Mouse (Mus musculus) cortical plate, adult 2 months (tissue): ENCODE results near the gene Mecr. TPM values are rescaled to one million over a fixed set of nuclear protein-coding genes. Genes with fewer than 3 reads are reported as not detected.

Experiments
- H3K27ac ChIP-seq: fragments of 200-500 bp; 2 replicates; pipeline ENCODE4 v1.5.1; 2012; ENCODE audit warnings: low read length, control low read depth, inconsistent platforms; ENCODE audit not compliant: insufficient read depth
- H3K4me1 ChIP-seq: fragments of 200-500 bp; 2 replicates; pipeline ENCODE4 v1.6.1; 2011; ENCODE audit warnings: low read length; ENCODE audit not compliant: control insufficient read depth, insufficient read depth
- H3K4me3 ChIP-seq: fragments of 200-500 bp; 2 replicates; pipeline ENCODE4 v1.5.1; 2011; ENCODE audit warnings: mild to moderate bottlenecking, low read length, control low read depth; ENCODE audit not compliant: insufficient read depth
- CTCF ChIP-seq: fragments of 200-500 bp; IDR thresholded peaks from 2 replicates; pipeline ENCODE4 v1.5.1; 2011; ENCODE audit warnings: mild to moderate bottlenecking, control low read depth, low read length; ENCODE audit not compliant: insufficient read depth; ENCODE audit errors: extremely low read depth
- POLR2A ChIP-seq: fragments of 200-500 bp; IDR thresholded peaks from 2 replicates; pipeline ENCODE4 v1.6.1; 2011; ENCODE audit warnings: mild to moderate bottlenecking, low read length, control low read depth; ENCODE audit not compliant: insufficient read depth; ENCODE audit errors: extremely low read depth
- polyA plus RNA-seq: library from polyadenylated mRNA; depleted of rRNA; stranded (reverse); fragments of >200 nt; gene quantifications from 2 replicates; pipeline ENCODE4 v1.2.3, GENCODE M21; 2012

The Mecr gene
- polyA plus RNA-seq, 1 experiment: 45.2 TPM

DNA sequence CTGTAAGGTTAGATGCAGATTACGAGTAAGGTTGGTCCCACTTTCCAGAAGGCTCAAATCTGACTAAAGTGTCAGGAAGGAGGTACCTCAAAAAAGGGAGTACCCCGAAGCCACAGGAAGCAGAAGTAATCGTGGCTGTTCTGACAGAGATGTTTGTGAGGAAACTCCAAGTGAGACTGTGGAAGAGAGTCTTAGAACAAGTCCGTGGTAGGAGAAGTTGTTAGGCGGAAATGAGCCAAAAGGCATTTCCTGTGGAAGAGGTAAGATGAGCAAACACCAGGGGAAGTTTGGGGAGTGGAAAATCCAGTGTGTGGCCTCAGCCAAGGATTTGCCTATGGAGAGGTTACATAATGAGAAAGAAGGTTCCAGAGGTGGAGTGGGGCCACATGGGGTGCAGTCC is 11.7 kb downstream of the Mecr start:
- Histone ChIP-seq H3K4me1 (peaks cover 2% of the 10 kb centered on the region; the same call in 1 of the 2 replicates), H3K27ac (no peak overlapping the region), H3K4me3 (no peak overlapping the region)
- TF ChIP-seq POLR2A: no peak
- TF ChIP-seq CTCF: no peak

DNA sequence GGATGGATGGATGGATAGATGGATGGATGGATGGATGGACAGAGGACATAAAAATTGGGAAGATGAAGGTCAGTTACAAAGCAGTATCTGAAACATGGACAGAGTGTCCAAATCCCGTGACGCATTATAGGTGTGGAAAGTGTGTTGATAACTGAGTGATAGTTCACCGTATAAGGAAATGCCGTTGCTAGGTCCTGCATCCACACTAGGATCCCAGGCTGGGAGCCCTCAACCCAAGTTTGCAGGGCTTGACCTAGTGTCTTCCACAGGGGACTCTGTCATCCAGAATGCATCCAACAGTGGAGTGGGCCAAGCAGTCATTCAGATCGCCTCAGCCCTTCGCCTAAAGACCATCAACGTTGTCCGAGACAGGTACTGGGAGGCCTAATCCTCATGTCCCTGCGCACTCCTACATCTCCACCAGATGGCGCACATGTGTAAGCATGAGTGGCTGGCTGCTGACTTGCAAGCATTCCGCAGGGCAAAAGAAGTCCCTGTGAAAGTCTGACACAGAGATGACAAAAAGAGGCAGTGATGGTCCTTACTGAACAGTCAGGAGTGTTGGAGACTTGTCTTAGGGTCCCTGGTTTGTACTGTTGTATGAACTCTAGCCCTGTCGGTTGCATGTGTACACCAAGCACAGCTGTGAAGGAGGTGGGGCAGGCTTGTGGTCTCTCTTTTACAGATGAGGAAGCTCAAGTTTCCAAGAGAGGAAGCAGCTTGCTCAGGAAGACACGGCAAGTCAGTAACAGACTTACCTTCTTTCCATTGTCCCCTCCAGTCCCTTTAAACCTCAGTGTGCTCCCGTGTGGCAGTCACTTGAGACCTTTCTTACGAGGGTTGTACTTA is 17.4 kb downstream of the Mecr start:
- no peak overlapping the region for H3K27ac ChIP-seq
- TF ChIP-seq POLR2A: no peak
- TF ChIP-seq CTCF: peak; percentile 99
- no peaks in the 10 kb centered on the region for H3K4me1 ChIP-seq
- no peak overlapping the region for H3K4me3 ChIP-seq

DNA sequence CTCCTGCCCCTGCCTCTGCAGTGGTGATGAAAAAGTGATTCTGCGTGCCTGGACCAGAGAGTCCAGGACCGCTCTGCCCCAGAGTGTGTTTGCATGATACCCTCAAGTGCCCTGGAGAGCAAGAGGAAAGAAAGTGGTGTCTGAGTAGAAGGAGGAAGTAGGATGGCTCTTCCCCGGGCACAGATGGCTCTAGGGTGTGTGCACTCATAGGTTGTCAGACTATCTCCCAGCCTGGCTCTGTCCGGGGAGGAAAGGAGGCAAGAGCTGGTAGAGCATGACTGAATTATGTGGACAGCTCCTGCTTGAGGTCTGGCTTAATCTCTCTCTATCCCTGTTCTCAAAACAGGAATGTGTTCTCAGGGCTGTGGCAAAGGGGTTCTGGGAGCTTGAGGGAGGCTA is 18.1 kb downstream of the Mecr start:
- TF ChIP-seq POLR2A (no peak), CTCF (no peak)
- H3K4me3 ChIP-seq: no peak overlapping the region
- no peak overlapping the region for H3K27ac ChIP-seq
- H3K4me1 ChIP-seq: no peaks in the 10 kb centered on the region

DNA sequence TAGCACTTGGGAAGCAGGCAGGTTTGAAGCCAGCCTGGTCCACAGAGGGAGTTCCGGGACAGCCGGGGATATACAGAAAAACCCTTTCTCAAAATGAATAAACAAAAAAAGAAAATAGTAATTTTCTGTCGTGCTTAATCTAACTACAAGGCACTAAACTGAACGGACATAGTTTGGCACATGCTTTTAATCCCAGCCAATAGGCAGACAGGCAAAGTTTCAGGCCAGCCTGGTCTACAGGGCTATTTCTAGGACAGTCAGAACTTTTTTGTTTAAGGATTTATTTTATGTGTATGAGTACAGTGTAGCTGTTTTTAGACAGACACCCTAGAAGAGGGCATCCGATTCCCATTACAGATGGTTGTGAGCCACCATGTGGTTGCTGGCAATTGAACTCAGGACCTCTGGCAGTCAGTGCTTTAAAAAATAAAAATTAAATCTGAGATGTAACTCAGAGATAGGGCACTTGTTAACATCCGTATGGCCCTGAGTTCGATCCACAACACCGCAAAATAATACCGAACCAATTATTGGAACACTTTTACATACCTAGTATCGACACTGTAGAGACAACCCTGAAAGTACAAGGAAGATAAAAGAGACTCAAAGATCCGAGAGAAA is 29.5 kb downstream of the Mecr start:
- peak overlapping the region; percentile 86; the same call in 1 of the 2 replicates for H3K27ac ChIP-seq
- peak overlapping the region; percentile 65 for H3K4me3 ChIP-seq
- TF ChIP-seq POLR2A: no peak
- TF ChIP-seq CTCF: no peak
- peaks cover 4% of the 10 kb centered on the region; the same call in 1 of the 2 replicates for H3K4me1 ChIP-seq

DNA sequence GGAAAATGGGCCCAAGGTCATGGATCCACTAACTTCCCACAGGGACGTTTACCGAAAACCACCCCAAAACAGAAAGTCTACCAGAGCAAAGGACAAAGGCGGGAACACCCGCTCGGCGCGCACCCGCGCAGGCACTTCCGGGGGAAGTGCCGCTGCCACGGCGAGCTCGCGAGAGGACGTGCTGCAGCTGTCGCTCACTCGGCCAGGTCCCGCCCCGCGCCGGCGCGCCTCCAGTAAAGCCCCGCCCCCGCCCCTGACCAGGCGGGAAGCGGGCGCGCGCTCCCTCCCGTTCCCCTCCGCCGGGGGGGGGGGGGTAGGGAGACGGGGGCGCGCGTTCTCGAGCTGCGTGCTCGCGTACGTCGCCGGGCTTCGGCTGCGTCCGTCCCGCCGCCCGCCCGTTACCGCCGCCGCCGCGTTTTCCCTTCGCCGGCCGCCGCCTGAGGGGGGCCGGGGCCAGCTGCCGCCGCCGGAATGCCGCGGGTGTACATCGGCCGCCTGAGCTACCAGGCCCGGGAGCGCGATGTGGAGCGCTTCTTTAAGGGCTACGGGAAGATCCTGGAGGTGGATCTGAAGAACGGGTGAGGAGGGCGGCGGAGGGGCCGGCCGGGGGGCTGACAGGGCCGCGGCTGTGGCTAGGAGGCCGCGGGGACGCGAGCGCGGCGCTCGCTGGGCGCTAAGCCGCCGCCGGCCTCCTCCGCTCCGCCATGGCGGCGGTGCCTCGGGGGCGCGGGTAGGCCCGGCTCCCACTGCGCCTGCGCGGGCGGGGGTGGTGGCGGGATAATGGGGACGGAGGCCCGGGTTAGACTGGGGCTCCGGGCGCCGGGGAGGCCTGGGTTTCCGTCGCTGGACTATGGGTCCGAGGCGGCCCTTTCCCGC is 30.3 kb downstream of the Mecr start, which contains the start of gene Srsf4:
Gene Srsf4 (plus strand): TSS at position 325 of the 876 bp plus-strand sequence.
- H3K4me1 ChIP-seq: peaks cover 4% of the 10 kb centered on the region; the same call in 1 of the 2 replicates
- H3K27ac ChIP-seq: peak within 1 kb of the TSS; percentile 100
- peak within 1 kb of the TSS; percentile 65 for H3K4me3 ChIP-seq
- no peak for TF ChIP-seq CTCF
- TF ChIP-seq POLR2A: peak; percentile 95

DNA sequence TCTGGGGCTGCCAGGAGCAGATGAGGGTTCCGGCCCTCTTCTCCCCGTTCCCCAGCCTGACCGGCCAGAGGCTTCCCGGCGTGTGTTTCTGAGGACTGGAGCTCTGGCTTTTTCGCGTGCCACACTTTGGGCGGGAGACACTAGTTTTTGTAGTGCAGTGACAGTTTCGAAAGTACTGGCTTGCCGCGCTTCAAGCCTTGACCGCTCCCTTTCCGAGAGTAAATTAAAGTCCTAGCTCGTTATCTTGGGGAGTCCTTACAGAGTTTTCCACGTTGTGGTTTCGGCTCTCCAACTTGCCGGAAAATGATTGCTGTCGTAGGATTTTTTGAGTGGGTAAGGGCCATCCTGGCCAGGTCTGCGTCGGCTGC is 30.9 kb downstream of the Mecr start:
- peak overlapping the region; percentile 65 for H3K4me3 ChIP-seq
- TF ChIP-seq POLR2A (no peak), CTCF (no peak)
- peak overlapping the region; percentile 24; the same call in 1 of the 2 replicates for H3K27ac ChIP-seq
- peaks cover 4% of the 10 kb centered on the region; the same call in 1 of the 2 replicates for H3K4me1 ChIP-seq

DNA sequence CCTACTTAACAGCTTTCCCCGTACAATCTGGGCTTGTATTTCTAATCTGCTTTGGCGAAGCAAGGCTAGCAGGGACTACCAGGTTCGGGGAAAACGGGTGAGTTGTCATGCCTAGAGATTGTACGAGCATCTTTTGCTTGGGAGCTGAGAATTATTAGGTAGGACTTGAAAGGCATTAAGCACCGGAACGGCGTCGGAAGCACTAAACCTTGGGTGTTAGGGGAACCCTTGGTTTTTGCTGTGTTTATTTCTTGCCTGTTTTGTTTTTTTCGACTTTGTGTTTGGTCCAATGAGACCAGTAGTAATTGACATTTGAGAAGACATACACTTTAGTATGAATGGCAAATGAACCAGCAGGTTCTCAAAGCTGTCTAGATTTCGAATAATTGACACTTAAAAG is 31.3 kb downstream of the Mecr start:
- TF ChIP-seq POLR2A: no peak
- TF ChIP-seq CTCF: no peak
- Histone ChIP-seq H3K4me1 (peaks cover 4% of the 10 kb centered on the region; the same call in 1 of the 2 replicates), H3K4me3 (peak overlapping the region; percentile 65), H3K27ac (no peak overlapping the region)

DNA sequence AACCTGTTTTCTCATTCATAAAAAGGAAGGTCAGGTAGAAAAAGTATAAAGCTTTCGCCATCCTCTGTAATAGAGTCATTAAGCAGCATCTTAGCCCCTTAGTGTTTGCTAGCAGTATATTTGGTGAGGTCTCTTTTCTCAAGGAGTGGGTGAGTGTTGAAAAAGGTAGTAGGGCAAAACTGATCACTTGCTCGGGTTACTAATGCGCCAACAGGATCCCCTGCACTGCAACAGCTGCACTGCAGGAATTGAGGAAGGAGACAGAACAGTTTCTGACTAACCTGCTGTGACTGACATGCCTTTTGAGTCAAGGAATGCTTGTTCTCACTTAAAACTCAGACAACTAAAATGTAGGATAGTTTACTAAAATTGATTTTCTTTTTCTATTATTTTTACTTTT is 32.0 kb downstream of the Mecr start:
- H3K4me1 ChIP-seq: peaks cover 6% of the 10 kb centered on the region; the same call in 1 of the 2 replicates
- H3K4me3 ChIP-seq: no peak overlapping the region; the same call in 1 of the 2 replicates
- H3K27ac ChIP-seq: no peak overlapping the region
- TF ChIP-seq POLR2A (no peak), CTCF (no peak)

DNA sequence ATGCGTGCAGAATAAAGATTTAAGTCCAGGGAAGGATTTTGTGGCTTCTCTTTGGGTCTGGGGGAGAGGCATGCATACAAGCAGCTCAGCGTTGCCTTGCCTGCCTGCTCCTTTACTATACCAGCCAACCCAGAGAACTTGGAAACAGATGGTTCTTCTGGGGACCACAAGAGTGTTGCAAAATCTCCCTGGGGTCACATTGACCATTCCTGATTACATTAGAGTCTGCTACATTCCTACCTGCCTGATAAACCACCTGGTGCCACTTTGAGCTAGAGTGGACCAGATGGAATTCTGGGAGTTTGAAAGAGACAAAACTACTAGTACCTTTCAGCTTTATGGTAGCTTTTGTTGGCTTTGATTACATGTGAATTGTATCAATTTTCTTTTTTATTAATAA is 33.6 kb downstream of the Mecr start:
- H3K4me1 ChIP-seq: peaks cover 6% of the 10 kb centered on the region; the same call in 1 of the 2 replicates

More for the DNA sequence above, 33.6 kb downstream of the Mecr start:
- Histone ChIP-seq H3K27ac (no peak overlapping the region), H3K4me3 (no peak overlapping the region)
- TF ChIP-seq POLR2A: no peak
- TF ChIP-seq CTCF: no peak
